Mouse (Mus musculus) left cerebral cortex, postnatal 14 days (tissue): ENCODE measurements around the gene Kdelc2. TPM values are rescaled to one million over a fixed set of nuclear protein-coding genes. Genes with fewer than 3 reads are reported as not detected.

Experiments used
- DNase-seq, 2 experiments: peaks; one replicate each; pipeline ENCODE4 v3.0.0; 2021 to 2022; ENCODE audit warnings: low spot score in 2 of 2, mixed read lengths in 1 of 2
- intact Hi-C: fragments of 180-260 bp; cut with DNase I; formaldehyde crosslinking; loops from one replicate; pipeline ENCODE4 v1.15.1; 2025
- long read RNA-seq, 2 experiments: library from polyadenylated mRNA; stranded (forward); transcript quantifications; one replicate each; pipeline ENCODE4 v2.0.0; 2021
- total RNA-seq, 2 experiments: library from RNA; stranded (reverse); gene quantifications; 2 replicates each; pipeline ENCODE4 v1.2.3; 2021

The Kdelc2 gene
- 1 to 10 TPM; 8.3 to 8.9 TPM for total RNA-seq
- long read RNA-seq, experiment 1, transcript Kdelc2-201 (8 exons, 3,642 nt): major isoform, 12 of 22 reads
- long read RNA-seq, experiment 1, partial matches to known transcripts: 7 of 22 reads
- long read RNA-seq, experiment 1, other reads (novel, unspliced or antisense): 3 of 22 reads
- long read RNA-seq, experiment 2, transcript Kdelc2-201 (8 exons, 3,642 nt): major isoform, 10 of 17 reads
- long read RNA-seq, experiment 2, partial matches to known transcripts: 5 of 17 reads
- long read RNA-seq, experiment 2, other reads (novel, unspliced or antisense): 2 of 17 reads

DNA sequence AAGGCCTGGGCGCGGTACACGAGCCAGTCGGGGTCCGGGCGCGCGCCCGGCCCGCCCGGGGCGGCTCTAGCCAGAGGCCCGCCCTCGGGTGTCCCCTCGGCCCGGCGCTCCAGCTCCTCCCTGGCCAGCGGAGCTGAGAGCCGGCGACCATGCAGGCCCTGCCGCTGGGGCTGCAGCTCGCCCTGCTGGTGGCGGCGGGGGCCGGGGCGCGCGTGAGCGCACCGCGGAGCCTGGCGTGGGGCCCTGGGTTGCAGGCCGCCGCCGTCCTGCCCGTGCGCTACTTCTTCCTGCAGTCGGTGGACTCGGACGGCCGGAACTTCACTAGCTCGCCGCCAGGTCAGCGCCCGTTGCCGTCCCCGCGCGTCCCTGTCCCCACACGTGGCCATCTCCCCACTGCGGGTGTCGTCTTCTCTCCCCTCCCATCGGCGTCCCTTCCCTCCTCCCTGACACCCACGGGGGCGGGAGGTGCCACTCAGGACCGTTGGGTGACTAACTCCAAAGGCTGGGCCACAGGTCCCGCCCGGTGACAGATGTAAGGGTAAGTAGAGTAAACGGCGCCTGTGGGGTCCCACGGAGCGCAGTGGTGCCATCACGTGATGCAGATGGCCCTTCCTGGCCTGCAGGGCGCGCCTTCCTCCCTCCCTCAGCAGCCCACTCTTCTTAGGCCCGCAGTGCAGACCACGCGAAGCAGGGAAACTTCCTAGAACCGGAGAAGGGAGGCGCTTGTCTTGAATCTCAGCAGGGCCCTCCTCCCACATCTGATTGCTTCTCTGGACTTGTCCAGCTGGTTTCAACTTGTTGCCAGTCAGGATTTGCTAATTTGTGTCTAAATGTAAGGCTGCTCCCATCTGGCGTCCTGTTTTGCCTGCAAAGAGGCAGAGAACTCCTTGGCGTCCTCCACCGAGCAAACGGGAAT lies at the start of gene Kdelc2:
Gene Kdelc2, plus strand, starts transcription at position 75 of the 916 bp plus-strand sequence.
- intact Hi-C loops: no loop called here
- DNase-seq: peak; percentile 77 to 93

DNA sequence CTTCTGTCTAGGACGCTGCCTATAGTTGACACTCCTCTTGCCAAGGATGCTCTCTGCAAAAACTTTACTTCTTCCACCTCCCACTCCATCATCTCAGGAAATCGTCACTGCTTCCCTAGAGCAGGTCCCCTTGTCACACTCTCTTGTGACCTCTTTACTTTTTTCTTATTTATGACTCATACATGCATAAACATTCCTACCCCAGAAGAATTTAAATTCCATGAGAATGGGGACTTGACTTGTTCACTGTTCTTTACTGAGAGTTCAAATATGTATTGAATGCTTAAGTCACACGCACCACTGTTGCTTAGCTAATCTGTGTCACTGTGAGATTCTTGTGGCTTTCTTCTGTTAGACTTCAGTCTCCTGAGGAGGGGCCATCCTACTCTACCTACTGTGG lies 48.7 kb upstream of the Kdelc2 start:
- no peak for DNase-seq
- intact Hi-C loops: no loop called here

DNA sequence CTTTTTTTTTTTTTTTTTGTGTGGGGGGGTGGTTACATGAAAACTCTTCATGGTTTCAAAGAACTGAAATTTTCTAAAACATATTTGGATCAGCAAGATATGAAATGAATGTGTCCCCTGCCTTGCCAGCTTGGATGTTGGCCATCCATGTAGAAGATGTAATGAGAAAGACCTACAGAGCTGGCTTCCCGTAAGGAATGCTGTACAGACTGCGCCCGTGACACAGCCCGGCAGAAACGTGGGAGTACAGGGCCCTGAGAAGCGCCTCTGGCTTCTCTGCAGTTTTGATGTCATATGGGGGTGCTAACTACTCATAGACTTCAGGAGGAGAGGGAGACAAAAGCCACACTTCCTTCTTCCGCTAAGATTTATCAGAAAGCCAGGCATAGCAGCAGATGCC lies 44.2 kb upstream of the Kdelc2 start:
- intact Hi-C loops: no loop called here
- no peak for DNase-seq

DNA sequence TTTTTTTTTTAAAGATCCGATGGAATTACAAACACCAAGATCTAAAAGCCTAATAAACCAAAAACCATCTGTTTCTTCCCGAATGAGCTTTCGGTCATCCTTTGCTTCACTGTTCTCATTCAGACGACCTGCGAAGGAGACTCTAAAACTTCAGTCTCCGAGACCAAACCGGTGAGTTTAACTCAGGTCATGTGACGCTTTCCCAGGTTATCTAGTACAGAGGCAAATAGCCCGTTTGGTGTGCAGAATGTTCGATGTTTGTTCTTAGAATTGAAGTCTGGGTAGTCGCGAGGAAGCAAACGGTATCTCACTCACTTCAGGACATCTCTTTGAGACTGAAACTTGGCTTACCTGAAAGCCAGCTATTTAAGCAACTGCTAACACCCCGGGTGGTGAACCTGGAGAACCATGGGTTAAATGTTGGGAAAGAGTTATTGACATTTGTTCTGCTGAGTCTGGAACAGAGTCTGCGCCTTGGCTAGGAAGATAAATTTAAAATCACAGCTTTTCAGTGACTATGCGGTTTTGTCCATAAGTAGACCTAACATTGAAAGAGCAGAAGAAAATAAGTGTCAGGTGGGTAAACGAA lies 43.4 kb upstream of the Kdelc2 start:
- DNase-seq: no peak
- intact Hi-C loops: no loop called here

DNA sequence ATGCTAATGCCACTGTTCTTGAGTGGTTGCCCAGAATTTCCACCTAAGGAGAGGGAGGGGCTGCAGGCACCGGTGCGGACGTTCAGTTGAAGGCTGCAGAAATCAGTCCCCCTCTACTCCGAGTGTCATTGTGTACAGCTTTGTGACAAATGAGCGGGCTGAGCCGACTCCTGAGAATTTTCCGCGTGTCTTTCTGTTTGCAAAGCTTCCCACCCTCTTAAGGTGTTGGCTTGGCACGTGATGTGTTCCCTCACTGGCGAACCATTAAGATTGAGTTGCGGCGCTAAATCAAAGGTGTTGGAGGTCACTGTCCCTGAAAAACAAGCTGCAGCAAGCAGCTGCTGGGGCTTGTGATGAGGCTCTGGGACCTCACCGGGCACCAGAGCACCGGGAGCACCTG lies 42.9 kb upstream of the Kdelc2 start:
- DNase-seq: no peak
- intact Hi-C loops: no loop called here

DNA sequence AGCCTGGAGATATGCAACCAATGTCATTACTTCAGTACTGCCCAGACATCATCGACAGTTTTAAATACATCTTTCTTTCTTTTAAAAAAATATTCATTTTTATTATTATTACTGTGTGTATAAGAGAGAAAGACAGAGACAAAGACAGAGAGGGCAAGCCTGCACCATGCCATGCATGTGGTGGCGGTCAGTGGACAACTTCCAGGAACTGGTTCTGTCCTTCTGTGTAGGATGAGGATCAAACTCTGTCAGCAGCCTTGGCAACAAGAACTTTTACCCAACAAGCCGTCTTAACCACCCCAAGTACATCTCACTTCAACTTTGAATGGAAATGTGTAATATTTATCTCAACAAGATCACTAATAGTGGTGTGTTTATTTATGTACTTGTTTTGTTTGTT lies 41.8 kb upstream of the Kdelc2 start:
- intact Hi-C loops: no loop called here
- DNase-seq: no peak

DNA sequence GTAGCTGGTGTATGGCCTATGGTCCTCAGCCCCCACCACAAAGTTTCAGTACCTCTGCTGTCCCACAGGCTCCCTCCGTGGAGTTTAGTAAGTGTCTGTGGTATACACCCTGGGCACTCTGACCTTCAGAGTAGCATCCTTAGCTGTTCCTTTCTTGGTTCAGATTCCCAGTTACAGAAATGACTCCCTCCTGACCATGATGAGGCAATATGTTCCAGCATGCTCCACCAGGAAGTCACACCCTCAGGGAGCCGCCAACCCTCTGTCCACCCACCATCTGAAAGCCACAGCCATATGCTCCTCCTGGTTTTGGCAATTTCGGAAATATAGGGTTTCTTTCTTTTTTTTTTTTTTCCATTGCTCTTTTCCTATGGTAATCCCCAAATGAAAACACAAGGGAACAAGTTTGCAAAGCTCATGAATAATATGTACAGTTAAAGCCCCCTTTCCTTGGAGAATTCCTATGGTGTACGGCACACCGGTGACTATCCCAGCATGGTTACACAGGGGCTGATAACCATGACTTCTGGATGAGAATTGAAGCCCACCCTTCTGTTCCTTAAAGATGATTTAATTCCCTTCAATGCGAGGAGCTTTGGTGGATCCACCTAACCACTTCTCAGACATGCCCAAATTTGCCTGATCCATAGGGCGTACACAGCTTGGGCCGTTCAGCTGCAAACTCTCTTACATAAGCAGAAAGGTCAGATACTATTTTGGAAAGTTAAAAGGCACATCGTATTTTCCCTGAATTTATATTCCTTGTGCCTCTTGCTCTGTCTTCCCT lies 39.0 kb upstream of the Kdelc2 start:
- no peak for DNase-seq
- intact Hi-C loops: no loop called here

DNA sequence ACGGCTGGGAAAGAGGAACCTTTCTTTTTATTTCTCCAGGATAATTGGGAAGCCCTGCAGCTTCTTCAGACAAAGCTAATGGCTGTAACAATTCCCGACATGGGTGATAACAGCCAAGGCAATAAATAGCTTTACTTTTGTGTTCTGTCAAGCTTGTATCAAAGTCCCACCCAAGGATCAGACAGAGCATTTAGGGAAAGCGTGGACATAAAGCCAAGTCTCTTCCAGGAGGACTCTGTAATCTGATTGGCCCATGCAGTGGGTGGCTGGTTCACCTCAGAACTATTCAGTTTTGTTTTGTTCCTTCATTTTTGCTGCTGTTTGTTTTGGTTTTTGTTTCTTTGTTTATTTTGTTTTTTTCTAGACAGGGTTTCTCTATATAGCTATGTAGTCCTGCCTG lies 38.1 kb upstream of the Kdelc2 start:
- no peak for DNase-seq
- intact Hi-C loops: no loop called here

DNA sequence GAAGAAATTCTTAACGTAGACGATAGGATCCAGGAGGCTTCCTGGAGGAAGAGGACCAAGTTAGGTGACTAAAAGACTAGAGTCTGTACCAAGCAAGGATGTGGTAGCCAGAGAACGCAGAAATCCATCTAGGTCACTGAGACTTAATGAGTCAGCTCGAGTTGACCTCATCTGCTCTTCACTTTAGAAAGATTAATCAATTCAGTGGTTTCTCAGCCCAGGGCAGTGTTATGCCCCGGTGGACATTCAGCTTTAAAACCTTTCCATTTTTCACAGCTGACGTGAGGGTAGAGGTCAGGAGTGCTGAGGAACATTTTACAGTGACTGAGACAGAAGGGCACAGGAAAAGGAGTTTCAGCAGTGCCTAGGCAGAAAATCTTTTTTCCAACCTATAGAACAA lies 37.4 kb upstream of the Kdelc2 start:
- DNase-seq: no peak
- intact Hi-C loops: no loop called here

DNA sequence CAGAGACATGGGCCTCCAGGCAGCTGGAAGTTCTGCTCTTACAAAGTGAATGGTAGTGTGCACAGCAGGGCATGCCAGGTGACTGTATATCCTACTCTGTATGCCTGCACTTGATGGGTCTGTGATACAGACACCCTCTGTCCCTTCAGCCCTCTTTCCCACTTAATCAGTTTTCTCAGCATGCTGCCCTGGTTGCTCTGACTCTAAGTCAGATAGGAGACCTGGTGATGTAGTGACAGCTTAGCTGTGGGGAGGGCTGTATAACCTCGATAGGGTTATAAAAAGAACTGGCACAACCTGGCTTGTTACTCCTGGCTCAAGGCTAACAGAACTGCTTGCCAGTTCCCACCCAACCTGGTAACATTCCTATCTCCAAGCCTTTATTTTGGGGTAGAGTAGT lies 34.6 kb upstream of the Kdelc2 start:
- intact Hi-C loops: no loop called here
- no peak for DNase-seq

DNA sequence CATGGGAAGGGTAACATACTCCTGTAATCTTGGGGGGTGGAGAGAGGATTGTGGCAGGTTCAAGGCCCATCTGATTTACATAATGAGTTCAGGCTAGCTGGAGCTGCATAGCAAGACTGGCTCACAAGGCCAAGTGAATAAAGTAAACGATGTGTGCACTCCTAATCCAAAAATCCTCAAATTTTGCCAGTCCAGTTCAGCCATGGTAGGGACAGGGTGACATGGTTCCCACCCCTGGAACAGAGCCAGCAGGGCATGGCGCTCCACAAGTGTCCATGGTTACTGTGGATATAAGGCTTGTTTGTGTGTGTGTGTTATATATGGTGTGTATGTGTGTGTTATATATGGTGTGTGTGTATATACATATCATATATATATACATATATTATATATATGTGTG lies 33.5 kb upstream of the Kdelc2 start:
- DNase-seq: no peak
- intact Hi-C loops: no loop called here

DNA sequence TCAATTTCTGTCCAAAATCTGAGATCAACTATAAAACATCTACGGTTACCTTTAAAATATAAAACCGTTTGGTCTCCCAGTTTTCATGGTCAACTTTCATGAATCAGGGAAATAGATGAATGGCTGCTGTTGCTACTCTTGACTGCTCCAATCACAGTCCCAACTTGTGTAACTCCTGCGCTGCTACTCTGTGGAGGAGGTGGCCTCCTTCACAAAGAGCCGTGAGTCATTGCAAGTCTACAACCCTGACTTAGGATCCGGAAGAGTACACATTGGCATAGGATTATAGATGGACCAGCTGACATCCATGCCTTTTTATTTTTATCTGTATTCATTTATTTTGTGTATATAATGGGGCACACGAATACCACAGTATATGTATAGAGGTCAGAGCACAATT lies 31.9 kb upstream of the Kdelc2 start:
- intact Hi-C loops: no loop called here
- no peak for DNase-seq

DNA sequence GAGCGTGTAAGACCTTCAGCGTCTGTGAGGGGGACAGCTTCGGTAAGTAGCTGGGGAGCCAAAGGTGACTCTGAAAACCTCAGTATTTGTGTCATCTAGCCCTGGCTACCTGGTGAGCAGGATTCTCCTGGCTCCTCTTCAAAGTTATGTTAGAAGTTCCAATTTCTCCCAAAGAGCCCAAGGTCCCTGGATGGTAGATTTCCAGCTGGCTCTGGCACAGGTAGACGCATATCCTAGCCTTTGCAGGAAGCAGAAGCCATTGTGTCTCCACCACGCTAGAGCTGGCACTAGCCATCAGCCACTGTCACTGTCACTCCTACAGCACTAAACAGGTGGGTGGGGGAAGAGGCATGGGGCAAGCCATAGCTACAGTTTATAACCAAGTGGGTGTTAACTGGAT lies 30.7 kb upstream of the Kdelc2 start:
- intact Hi-C loops: no loop called here
- DNase-seq: no peak

DNA sequence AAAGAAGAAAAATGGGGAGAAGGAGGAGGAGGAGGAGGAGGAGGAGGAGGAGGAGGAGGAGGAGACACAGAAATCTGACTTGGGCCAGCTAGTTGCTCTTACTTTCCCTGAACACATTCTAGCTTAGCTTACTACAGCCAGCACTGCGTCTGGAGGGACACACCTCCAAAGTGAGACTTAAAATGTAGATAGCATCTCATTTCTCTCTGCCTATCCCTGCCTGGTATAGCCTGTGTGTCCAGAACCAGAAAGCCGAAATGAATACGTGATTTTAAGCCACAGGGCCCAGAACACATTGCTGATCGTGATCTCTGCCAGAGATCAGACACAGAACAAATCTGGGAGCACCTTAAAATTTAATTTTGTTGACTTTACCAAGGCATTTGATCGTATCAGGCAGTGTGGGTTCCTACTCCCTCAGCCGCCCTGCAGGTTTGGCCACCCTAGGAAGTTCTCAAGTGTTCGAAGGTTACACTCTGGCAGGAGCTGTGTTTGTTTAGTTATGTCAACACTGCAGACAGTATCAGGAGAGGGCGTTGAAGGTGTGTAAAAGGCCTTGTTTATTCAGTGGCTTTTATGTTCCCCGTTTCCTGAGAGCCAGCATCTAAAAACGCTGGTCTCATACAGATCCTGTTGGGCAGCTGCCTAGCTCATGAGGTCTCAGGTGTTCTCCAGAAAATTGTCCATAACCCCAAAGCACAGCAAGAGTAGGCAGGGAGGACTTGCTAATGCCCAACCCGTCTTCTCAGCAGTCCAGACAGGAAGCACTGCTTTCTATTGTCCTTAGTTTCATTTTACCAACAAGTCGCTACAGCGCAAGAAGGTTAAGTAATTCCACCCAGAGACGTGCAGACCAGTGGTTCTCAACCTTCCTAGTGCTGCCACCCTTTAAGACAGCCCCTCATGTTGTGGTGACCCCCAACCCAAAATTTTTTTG lies 27.3 kb upstream of the Kdelc2 start:
- no peak for DNase-seq
- intact Hi-C loops: no loop called here

DNA sequence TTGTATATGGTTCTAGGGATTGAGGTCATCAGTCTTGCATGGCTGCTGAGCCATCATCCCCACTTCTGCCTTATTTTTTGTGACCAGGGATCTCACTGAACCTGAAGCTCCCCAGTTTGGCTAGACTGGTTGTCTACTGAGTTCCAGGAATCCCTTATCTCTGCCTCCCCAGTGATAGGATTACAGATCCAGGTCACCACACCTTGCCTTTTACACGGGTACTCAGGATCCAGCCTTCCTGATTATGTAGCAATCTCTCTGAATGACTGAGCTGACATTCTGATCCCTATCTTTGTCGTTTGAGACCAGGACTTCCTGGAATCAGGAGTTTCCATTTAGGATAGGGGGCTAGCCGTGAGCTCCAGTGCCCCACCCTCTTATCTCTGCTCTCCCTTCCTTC lies 12.5 kb upstream of the Kdelc2 start:
- intact Hi-C loops: no loop called here
- no peak for DNase-seq

DNA sequence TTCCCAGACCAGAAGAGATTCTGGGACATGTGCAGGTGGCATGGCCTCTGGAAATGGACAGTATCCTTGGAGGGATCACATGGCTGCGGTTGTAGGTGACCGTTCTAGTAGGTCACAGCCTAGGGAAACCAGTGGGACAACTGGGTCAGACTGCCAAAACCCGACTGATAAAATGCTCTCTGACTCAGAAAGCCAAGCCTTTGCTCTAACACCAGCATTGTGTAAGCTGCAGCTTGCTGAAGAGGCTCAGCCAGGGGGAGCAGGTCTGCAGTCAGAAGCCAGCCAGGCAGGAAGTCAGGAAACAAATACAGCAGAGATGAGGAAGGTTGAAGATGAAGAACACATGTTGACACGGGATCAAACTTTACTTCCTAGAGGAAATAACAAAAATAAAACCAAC lies 7.9 kb upstream of the Kdelc2 start:
- intact Hi-C loops: no loop called here
- no peak for DNase-seq

DNA sequence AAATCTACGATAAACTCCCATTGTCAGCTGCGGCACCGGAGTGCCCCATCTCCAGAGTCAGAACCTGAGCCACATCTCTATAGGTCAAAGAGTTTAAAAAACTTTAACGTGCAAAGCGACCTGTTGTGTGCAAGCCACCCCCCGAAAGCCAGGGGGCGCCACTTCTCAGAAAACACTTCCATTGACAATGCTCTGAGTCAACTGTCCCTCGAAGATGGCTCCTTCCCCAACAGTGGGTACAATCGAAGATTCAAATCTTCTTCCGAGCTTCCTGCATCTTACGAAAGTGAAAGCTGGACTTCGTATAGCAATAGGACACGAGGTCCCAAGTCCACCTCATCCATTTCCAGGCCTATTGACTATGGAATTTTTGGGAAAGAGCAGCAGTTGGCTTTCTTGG lies 7.0 kb upstream of the Kdelc2 start:
- intact Hi-C loops: no loop called here

DNA sequence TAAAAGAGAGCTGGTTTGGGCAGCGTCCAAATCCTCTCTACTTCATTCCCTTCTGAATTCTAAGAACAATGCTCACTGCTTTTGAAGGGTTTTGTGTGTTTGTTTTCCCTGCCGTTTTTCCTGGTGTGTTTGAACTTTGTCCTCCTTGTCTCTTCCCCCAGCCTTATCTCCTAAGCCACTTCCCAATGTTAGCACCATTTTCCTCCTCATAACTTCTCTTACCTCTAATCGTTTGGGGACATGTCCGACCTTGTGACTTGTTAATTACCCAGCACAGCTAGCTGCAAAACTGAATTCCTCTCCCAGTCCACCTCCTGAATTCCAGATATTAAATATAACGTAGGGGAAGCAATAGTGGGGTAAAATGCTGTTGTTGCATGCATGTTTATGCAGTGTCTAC lies 6.2 kb upstream of the Kdelc2 start:
- intact Hi-C loops: no loop called here
- no peak for DNase-seq

More for the DNA sequence above, 7.0 kb upstream of the Kdelc2 start:
- DNase-seq: no peak

DNA sequence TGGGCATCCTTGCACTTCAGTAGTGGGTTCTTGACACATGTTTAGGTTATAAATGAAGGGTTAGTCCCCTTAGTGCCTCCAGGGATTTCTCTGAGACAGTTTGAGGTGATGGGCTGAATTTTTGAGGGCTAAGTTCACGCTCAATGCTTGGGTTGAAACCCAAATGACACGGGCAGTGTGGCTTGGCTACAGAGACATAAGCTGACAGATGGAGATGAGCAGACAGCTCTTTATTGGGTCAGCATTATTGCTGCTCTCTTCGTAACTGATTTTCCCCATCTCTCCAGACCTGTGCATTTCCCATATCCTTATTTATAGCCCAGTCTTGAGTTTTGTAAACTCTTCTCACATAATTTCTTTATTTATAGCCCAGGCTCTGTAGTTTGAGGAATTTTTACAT lies 5.7 kb upstream of the Kdelc2 start:
- intact Hi-C loops: no loop called here
- no peak for DNase-seq
